Mouse (Mus musculus) hindbrain, embryonic 13.5 days (tissue): Measurements from ENCODE around the gene Ccp110. TPM values are rescaled to one million over a fixed set of nuclear protein-coding genes. Genes with fewer than 3 reads are reported as not detected.

Source experiments
- ATAC-seq: fragments of 200-750 bp; cut with Nextera tagmentation; 2 replicates; pipeline ENCODE4 v1.8.0; 2017; ENCODE audit warnings: moderate TSS enrichment; ENCODE audit not compliant: low FRiP score
- H3K27ac ChIP-seq: fragments of 300-500 bp; sonication (generic); 2 replicates; pipeline ENCODE4 v1.5.1; 2015; ENCODE audit warnings: inconsistent platforms, mild to moderate bottlenecking, moderate library complexity
- H3K27me3 ChIP-seq: fragments of 300-500 bp; sonication (generic); 2 replicates; pipeline ENCODE4 v1.6.1; 2015; ENCODE audit warnings: mild to moderate bottlenecking, inconsistent platforms
- H3K36me3 ChIP-seq: fragments of 300-500 bp; sonication (generic); 2 replicates; pipeline ENCODE4 v1.6.1; 2015; ENCODE audit warnings: mild to moderate bottlenecking, inconsistent platforms
- H3K4me1 ChIP-seq: fragments of 300-500 bp; sonication (generic); replicated peaks from 2 replicates; pipeline ENCODE4 v1.6.1; 2015; ENCODE audit warnings: inconsistent platforms
- H3K4me2 ChIP-seq: fragments of 300-500 bp; sonication (generic); 2 replicates; pipeline ENCODE4 v1.6.1; 2015; ENCODE audit warnings: inconsistent platforms, mild to moderate bottlenecking, moderate library complexity
- H3K4me3 ChIP-seq: fragments of 300-500 bp; sonication (generic); 2 replicates; pipeline ENCODE4 v1.5.1; 2015; ENCODE audit warnings: mild to moderate bottlenecking, inconsistent platforms
- H3K9ac ChIP-seq: fragments of 300-500 bp; sonication (generic); 2 replicates; pipeline ENCODE4 v1.6.1; 2015; ENCODE audit warnings: mild to moderate bottlenecking, inconsistent platforms
- H3K9me3 ChIP-seq: fragments of 300-500 bp; sonication (generic); 2 replicates; pipeline ENCODE4 v1.6.1; 2016; ENCODE audit warnings: inconsistent platforms
- WGBS: fragments of 180-500 bp; shearing (Covaris S2); methylation state at CpG from one replicate; pipeline ENCODE4 v1.1.7; 2015; 5-methylcytosine and 5-hydroxymethylcytosine counted together
- polyA plus RNA-seq: library from polyadenylated mRNA; unstranded; fragments of >200 nt; fragmentation: Nextera tagmentation; extraction: Ambion mirVana; gene quantifications from 2 replicates; pipeline ENCODE4 v1.2.1, GENCODE M21; 2015

The Ccp110 gene
- polyA plus RNA-seq = 28.1 and 32.5 TPM in 2 replicates

DNA sequence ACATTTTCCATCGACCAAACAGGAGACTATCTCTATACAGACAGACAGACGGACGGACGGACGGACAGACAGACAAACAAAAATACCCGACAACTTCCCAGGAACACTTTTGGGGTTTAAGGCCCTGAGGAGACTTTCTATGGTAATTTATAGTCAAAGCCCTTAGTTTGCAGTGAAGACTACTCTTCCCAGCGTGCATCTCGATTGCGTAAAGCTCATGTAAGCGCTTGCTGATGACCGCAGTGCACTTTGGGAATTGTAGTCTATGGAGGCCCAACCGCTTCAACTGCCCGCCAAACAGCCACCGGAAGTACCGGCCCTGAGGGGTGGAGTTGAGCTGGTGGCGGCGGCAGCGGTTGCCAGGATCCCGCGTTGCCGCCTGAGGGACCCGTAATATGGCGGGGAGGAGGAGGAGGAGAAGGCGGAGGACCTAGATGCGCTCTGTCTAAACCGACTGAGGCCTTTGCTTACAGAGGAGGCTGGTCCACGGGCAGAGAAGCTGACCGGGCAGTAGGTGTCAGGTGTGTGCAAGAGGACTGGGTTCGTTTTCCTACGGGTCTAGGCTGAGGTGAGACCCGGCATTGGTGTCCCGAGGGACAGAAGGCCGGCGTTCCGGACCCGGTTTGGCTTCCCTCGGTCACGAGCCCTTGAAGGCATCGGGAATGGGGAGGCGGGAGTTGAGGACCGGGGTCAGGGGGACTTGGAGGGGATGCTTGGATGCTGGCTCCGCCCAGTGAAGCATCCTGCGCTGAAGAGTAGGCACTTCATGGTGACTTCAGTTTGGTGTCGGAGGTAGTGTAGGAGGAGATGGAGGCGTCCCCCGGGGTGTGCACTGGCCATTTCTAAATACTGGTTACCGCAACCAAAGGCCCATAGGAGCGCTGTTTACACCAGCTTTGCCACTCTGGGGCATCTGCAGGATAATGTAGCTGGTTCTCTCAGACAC, at the start of gene Ccp110:
TSS of gene Ccp110 (plus strand) at position 325 of the 946 bp plus-strand sequence.
- ATAC-seq = peak; percentile 97
- peak within 1 kb of the TSS; percentile 77 for H3K4me2 ChIP-seq
- H3K9ac ChIP-seq = peak within 1 kb of the TSS; percentile 88
- H3K9me3 ChIP-seq = no peaks in the 10 kb centered on the region
- H3K27me3 ChIP-seq = no peaks in the 10 kb centered on the region
- H3K27ac ChIP-seq = peak within 1 kb of the TSS; percentile 86
- H3K36me3 ChIP-seq = peaks cover 15% of the 10 kb centered on the region
- WGBS = 1% methylated on average over 48 of the region's 48 CpGs
- H3K4me1 ChIP-seq = peaks cover 15% of the 10 kb centered on the region
- peak within 1 kb of the TSS; percentile 91 for H3K4me3 ChIP-seq

DNA sequence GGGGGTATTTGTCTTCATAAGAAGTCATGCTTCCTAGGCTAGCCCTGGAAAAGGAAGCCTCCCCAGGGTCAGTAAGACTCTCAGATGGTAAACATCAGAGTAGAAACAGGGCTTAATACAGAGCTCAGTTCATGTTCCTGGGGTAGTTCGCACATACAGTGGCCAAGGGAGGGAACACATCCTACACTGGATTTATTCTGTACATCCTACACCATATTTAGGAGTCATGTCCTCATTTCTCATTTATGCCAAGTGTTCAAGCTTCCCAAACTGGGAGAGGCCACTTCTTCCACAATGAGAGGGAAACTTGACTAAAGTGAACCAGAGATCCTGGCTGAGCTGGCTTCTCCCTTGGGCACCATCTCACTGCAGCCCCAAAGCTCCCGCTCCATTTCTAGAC, 44.6 kb upstream of the Ccp110 start:
- Histone ChIP-seq H3K27ac (no peak overlapping the region), H3K4me1 (no peaks in the 10 kb centered on the region), H3K9ac (no peak overlapping the region), H3K9me3 (peaks cover 7% of the 10 kb centered on the region), H3K4me2 (no peak overlapping the region), H3K27me3 (no peaks in the 10 kb centered on the region), H3K36me3 (no peaks in the 10 kb centered on the region; the same call in 1 of the 2 replicates), H3K4me3 (no peak overlapping the region)
- ATAC-seq = no peak
- 95% methylated on average over 2 of the region's 2 CpGs for WGBS

DNA sequence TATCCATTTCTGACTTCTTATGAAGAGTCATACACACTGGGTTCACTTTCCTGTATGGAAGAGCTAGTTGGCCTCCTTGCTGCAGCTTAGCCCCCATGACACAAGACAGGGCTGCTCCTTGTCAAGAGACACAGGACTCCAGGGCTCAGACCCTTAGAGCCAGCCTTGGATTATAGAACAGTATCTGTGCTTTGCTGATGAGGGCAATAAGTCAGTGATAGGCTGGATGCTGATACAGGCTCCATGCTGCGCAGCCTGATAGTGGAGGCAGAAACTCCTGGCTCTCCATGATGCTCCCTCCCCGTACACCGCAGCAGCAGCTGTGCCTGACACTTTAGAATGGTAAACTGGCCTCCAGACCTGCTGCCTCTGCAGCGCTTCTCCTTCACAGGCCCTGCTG, 42.2 kb upstream of the Ccp110 start:
- Histone ChIP-seq H3K9ac (no peak overlapping the region), H3K27ac (no peak overlapping the region), H3K4me3 (no peak overlapping the region), H3K9me3 (no peaks in the 10 kb centered on the region), H3K4me2 (no peak overlapping the region), H3K36me3 (no peaks in the 10 kb centered on the region), H3K27me3 (no peaks in the 10 kb centered on the region), H3K4me1 (no peaks in the 10 kb centered on the region)
- WGBS = 71% methylated on average over 4 of the region's 4 CpGs
- no peak for ATAC-seq

DNA sequence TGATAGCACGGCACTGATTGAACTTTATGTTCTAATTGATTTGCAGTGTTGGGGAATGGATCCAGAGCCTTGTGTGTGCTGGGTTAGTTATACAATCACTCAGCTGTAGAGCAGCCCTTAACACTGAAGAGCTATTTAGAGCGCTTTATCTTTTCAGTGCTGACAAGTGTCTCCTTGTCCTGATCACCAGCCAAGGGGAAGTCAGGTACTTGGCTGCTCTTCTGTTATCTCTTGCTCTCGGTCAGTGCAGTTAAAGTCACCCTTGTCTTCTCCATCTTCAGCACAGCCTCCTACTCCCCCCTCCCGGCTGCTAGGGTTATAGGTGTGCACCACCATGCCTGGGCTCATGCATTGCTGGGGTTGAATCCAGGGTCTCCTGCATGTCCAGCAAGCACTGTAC, 35.5 kb upstream of the Ccp110 start:
- ATAC-seq = no peak
- Histone ChIP-seq H3K4me1 (no peaks in the 10 kb centered on the region), H3K27me3 (no peaks in the 10 kb centered on the region), H3K9me3 (0 out of 2 replicates have a peak, but pooled peaks cover 5% of the 10 kb centered on the region), H3K9ac (no peak overlapping the region), H3K4me2 (no peak overlapping the region), H3K36me3 (no peaks in the 10 kb centered on the region), H3K4me3 (no peak overlapping the region), H3K27ac (no peak overlapping the region)
- 87% methylated on average over 4 of the region's 4 CpGs for WGBS

DNA sequence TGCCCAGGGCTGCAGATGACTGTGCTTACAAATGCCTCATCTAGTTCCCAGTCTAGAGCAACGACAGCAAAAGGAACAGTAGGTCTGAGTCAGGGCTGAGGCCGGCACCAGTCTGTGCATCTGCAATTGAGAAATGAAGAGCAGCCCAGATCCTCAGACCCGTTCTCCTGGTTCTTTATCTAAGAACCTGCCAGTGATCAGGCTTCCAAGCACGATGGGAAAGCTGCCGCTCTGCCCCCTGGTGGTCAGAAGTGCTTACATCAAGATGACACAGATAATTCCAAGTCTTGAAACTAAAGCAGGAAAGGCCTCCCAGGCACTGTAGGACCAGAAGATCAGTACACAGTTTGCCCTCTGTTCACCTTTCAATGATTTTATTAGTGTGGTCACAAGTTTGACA, 24.2 kb upstream of the Ccp110 start:
- H3K4me2 ChIP-seq = no peak overlapping the region
- ATAC-seq = peak; percentile 65
- WGBS = 23% methylated on average over 5 of the region's 5 CpGs
- H3K4me1 ChIP-seq = no peaks in the 10 kb centered on the region
- no peak overlapping the region for H3K27ac ChIP-seq
- no peaks in the 10 kb centered on the region for H3K9me3 ChIP-seq
- H3K27me3 ChIP-seq = no peaks in the 10 kb centered on the region
- no peak overlapping the region for H3K4me3 ChIP-seq
- H3K9ac ChIP-seq = no peak overlapping the region
- H3K36me3 ChIP-seq = peaks cover 68% of the 10 kb centered on the region

DNA sequence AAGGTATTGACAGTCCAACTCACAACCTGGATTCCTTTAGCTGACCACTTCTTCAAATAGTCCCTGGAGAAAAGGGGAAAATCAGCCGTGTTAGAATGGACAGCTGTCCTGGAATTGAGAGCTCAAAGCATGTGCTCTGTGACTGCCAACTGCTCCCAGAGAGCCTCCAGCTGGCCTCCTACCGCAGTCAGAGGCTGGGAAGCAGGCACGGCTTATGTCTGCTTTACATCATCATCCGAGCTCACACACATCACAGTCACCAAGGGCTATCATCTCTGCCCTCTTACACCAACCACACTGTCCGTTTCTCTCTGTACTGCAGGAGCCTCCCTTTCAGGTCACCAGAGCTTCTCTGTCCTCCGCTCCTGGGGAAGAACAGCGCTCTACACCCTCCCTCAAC, 23.3 kb upstream of the Ccp110 start:
- Histone ChIP-seq H3K4me2 (no peak overlapping the region), H3K36me3 (peaks cover 70% of the 10 kb centered on the region), H3K9ac (no peak overlapping the region), H3K4me1 (no peaks in the 10 kb centered on the region), H3K9me3 (no peaks in the 10 kb centered on the region), H3K27ac (no peak overlapping the region), H3K27me3 (no peaks in the 10 kb centered on the region), H3K4me3 (no peak overlapping the region)
- WGBS = 90% methylated on average over 7 of the region's 7 CpGs
- no peak for ATAC-seq

DNA sequence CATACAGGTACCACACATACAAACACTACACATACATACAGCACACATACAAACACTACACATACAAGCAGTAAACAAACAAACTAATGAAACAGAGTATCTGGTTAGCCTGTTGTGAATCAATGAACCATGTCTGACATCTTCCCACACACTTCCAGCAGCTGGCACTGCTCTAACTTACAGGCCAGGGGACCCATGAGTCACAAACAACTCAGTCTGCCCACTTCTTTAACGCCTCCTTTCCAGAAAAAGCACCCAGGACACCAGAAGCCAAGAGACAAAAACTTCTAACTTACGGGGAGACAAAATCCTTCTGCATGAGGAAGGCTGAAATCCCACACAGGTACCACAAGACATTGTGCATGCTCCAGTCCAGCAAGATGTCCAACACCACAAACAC, 21.1 kb upstream of the Ccp110 start:
- no peak overlapping the region for H3K9ac ChIP-seq
- H3K4me2 ChIP-seq = no peak overlapping the region
- ATAC-seq = no peak
- H3K4me1 ChIP-seq = no peaks in the 10 kb centered on the region
- WGBS = 93% methylated on average over 2 of the region's 2 CpGs
- H3K36me3 ChIP-seq = peaks cover 87% of the 10 kb centered on the region
- no peaks in the 10 kb centered on the region for H3K27me3 ChIP-seq
- H3K9me3 ChIP-seq = no peaks in the 10 kb centered on the region
- no peak overlapping the region for H3K4me3 ChIP-seq
- no peak overlapping the region for H3K27ac ChIP-seq

DNA sequence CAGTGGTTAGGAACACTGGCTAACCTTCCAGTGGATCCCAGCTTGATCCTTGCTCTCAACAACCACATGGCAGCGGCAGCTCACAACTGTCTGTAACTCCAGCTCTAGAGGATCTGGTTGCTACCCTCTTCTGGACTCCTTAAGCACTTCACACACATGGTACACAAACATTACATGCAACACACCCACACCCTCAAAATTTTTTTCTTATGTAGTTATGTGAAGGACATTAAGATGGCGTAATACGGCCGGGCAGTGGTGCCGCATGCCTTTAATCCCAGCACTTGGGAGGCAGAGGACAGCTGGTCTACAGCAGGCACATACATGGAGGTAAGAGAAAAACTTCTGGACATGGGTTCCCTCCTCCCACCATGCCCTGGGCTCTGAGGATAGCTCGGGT, 16.2 kb upstream of the Ccp110 start:
- Histone ChIP-seq H3K27me3 (no peaks in the 10 kb centered on the region), H3K36me3 (peaks cover 70% of the 10 kb centered on the region), H3K4me1 (no peaks in the 10 kb centered on the region; the same call in 1 of the 2 replicates), H3K9ac (no peak overlapping the region), H3K4me3 (no peak overlapping the region), H3K27ac (no peak overlapping the region), H3K9me3 (no peaks in the 10 kb centered on the region), H3K4me2 (no peak overlapping the region)
- WGBS = 96% methylated on average over 6 of the region's 6 CpGs
- no peak for ATAC-seq

DNA sequence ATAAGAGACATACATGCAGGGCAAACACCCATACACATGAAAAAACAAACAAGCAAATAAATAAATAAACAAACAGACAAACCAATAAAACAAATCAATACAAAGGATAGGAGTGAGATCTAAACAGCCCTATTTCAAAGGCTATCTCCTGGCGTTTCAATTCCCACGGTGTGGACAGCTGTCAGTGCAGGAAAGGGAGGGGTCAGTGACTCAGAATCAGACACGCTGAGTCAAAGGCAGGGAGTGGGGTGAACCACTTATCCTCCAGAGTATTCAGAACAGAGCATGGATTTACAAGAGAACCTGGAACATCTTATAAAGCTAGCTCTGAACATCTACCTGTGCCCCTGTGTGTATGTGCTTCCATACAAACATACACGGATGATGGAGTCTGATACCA, 15.2 kb upstream of the Ccp110 start:
- Histone ChIP-seq H3K36me3 (peaks cover 67% of the 10 kb centered on the region), H3K4me1 (no peaks in the 10 kb centered on the region; the same call in 1 of the 2 replicates), H3K27ac (no peak overlapping the region), H3K27me3 (no peaks in the 10 kb centered on the region), H3K4me3 (no peak overlapping the region), H3K4me2 (no peak overlapping the region), H3K9ac (no peak overlapping the region), H3K9me3 (no peaks in the 10 kb centered on the region)
- WGBS = 80% methylated on average over 4 of the region's 4 CpGs
- ATAC-seq = no peak

DNA sequence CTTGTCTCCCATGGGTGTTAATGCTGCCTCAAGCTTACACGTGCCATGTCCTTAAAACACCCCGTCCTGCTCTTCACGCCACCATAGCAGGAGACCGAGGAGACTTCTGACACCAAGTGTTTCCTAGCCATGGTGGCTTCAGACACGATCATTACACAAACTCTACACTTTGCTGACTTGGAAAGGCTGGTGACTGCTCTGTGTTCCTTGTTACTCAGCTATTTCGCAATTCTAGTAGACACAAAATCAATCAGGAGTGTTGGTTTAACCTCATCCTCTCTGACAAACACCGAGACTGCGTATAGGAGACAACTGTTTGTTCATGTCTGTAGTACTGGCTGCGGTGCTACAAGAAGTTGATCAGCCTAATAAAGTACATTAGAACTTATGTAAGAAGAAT, 13.5 kb upstream of the Ccp110 start:
- WGBS = 96% methylated on average over 9 of the region's 9 CpGs
- no peaks in the 10 kb centered on the region for H3K9me3 ChIP-seq
- H3K27me3 ChIP-seq = no peaks in the 10 kb centered on the region
- no peak overlapping the region for H3K4me2 ChIP-seq
- H3K27ac ChIP-seq = no peak overlapping the region
- ATAC-seq = no peak
- H3K4me1 ChIP-seq = peaks cover 13% of the 10 kb centered on the region
- no peak overlapping the region for H3K9ac ChIP-seq
- H3K4me3 ChIP-seq = no peak overlapping the region
- H3K36me3 ChIP-seq = peaks cover 61% of the 10 kb centered on the region

DNA sequence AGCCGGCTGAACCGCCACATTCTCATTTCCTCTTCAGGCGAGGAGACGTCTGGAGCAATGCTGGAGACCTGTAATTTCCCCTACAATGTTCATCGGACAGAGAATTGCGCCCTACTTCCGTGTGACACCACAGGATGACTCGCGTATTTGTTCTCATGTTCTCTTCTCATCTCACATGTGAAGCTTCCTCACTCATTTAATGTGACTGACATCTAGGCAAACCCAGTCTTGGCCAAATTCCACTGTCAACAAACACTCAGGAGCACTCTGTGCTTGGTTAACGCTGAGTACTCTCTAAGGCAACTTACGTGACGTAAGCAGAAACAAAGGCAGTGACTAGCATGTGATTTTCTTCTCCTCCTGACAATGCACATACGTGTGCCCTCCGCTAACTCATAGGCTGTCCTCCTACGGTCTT, 9.2 kb upstream of the Ccp110 start:
- Histone ChIP-seq H3K9ac (no peak overlapping the region), H3K4me1 (peaks cover 31% of the 10 kb centered on the region), H3K27ac (no peak overlapping the region), H3K36me3 (peaks cover 19% of the 10 kb centered on the region), H3K27me3 (no peaks in the 10 kb centered on the region), H3K4me3 (peak overlapping the region; percentile 87; the same call in 1 of the 2 replicates), H3K9me3 (no peaks in the 10 kb centered on the region), H3K4me2 (peak overlapping the region; percentile 66)
- 91% methylated on average over 15 of the region's 15 CpGs for WGBS
- ATAC-seq = no peak

DNA sequence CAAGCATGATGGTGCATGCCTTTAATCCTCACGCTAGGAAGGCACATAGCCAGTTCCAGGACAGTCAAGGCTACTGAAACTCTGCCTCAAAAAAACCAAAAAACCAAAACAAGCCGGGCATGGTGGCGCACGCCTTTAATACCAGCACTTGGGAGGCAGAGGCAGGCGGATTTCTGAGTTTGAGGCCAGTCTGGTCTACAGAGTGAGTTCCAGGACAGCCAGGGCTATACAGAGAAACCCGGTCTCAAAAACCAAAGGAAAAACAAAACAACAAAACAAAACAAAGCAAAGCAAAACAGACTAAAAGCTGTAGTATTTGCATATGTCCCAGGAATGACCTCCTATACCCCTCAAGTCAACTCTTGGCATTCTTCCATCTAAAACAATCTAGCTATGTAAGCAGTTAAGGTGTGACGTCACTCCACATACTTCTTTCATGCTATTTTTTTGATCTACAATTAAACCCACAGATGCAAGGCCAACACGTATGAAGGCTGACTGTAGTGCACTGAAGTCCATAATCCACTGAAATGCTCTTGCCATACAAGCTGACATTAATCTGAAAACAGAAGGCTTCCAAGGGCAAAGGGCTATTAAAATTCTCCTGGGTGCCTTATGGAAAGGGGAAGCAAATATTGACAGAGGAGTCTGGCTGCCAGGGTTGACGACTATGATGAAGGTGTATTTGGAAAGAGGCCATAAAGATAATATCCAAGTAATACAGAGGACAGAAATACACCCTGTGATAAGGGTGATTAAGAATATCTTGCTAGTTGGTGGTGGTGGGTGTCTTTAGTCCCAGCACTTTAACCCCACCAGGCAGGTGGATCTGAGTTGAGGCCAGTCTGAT, 8.1 kb upstream of the Ccp110 start:
- WGBS = 78% methylated on average over 9 of the region's 9 CpGs
- Histone ChIP-seq H3K4me2 (peak overlapping the region; percentile 66), H3K27ac (peak overlapping the region; percentile 95; the same call in 1 of the 2 replicates), H3K4me3 (peak overlapping the region; percentile 87), H3K9ac (peak overlapping the region; percentile 98), H3K4me1 (peaks cover 31% of the 10 kb centered on the region), H3K9me3 (no peaks in the 10 kb centered on the region), H3K36me3 (peaks cover 16% of the 10 kb centered on the region), H3K27me3 (no peaks in the 10 kb centered on the region)
- no peak for ATAC-seq
